8 mouse cellular contexts compared by ENCODE assay signal in genomic region chr3:52267652-52268486, GRCm38 (mm10). TPM values are rescaled to one million over a fixed set of nuclear protein-coding genes. Genes with fewer than 3 reads are reported as not detected.
DNase-seq lines count a peak whose midpoint lies in the region; ATAC-seq and TF ChIP-seq lines count a peak whose summit lies in the region.

TSS of gene Foxo1 (plus strand) at chr3:52268336.

- H3K4me2 ChIP-seq in lung, postnatal 0 days (replicated peaks; ENCODE audit: low read depth, low read length) = peak within 1 kb of the TSS; percentile 96

- under 1% methylated on average over 85 of the region's 85 CpGs for whole genome bisulfite sequencing in cerebellum, adult 2 months
- under 1% methylated on average over 78 of the region's 85 CpGs for WGBS in lung, postnatal 0 days

- H3K27ac ChIP-seq in cerebellum, adult 2 months (ENCODE audit: insufficient read depth, low read length) = peak within 1 kb of the TSS; percentile 57
- peak within 1 kb of the TSS; percentile 94 for H3K27ac ChIP-seq in lung, postnatal 0 days (ENCODE audit: low read length)

- peak; percentile 56 for TF ChIP-seq POLR2A in cerebellum, adult 2 months (IDR thresholded peaks at IDR 0.05; ENCODE audit: borderline replicate concordance, insufficient read depth, low read length)

- H3K4me1 ChIP-seq in cerebellum, adult 2 months (ENCODE audit: control insufficient read depth, insufficient read depth, low read length) = no peaks in the 10 kb centered on the region
- no peaks in the 10 kb centered on the region for H3K4me1 ChIP-seq in lung, postnatal 0 days (ENCODE audit: insufficient read depth, low read depth, low read length)

- H3K9me3 ChIP-seq in lung, postnatal 0 days (ENCODE audit: low read length) = no peaks in the 10 kb centered on the region

- H3K36me3 ChIP-seq in lung, postnatal 0 days (ENCODE audit: insufficient read depth, low read length) = no peaks in the 10 kb centered on the region

- ATAC-seq in lung, postnatal 0 days = peak; percentile 95

- TF ChIP-seq CTCF in cerebellum, adult 2 months (IDR thresholded peaks at IDR 0.05; ENCODE audit: borderline replicate concordance, insufficient read depth, low read depth, low read length) = no peak
- TF ChIP-seq CTCF in lung, postnatal 0 days (IDR thresholded peaks at IDR 0.05) = no peak

- TF ChIP-seq EP300 in lung, postnatal 0 days (IDR thresholded peaks at IDR 0.05) = no peak

- no peaks in the 10 kb centered on the region for H3K27me3 ChIP-seq in cerebellum, adult 2 months (ENCODE audit: control insufficient read depth, insufficient read depth, low read length)
- no peaks in the 10 kb centered on the region for H3K27me3 ChIP-seq in lung, postnatal 0 days (replicated peaks; ENCODE audit: insufficient read depth, low read length)

- peak within 1 kb of the TSS; percentile 91 for H3K4me3 ChIP-seq in cerebellum, adult 2 months (replicated peaks; ENCODE audit: insufficient read depth, low read depth, low read length)
- H3K4me3 ChIP-seq in lung, postnatal 0 days (ENCODE audit: low read depth, low read length) = peak within 1 kb of the TSS; percentile 87

- peak within 1 kb of the TSS; percentile 78 for H3K9ac ChIP-seq in lung, postnatal 0 days (replicated peaks; ENCODE audit: low read depth)

- peak; percentile 67 for DNase-seq in MEL-GATA-1-ER (ENCODE audit: extremely low read depth, low read depth)
- DNase-seq in cerebellum, adult 2 months = peak; percentile 88 to 92
- peak; percentile 90 for DNase-seq in forelimb bud, embryonic 11.5 days (ENCODE audit: low read depth, low spot score)
- DNase-seq in heart, postnatal 4 days = peak; percentile 96
- peak; percentile 92 to 94 for DNase-seq in layer of hippocampus, postnatal 10 days (ENCODE audit: low spot score in 2 of 2)
- DNase-seq in lung, postnatal 0 days (ENCODE audit: low spot score) = peak; percentile 87
- peak; percentile 94 for DNase-seq in ovary, postnatal 14 days (ENCODE audit: low spot score)
- peak; percentile 88 to 96 for DNase-seq in thymus, postnatal 10 days (ENCODE audit: low spot score in 2 of 2)

RNA-seq across cellular contexts. Expression of gene Foxo1, which starts in this region (rescaled TPM):
- polyA plus RNA-seq in cerebellum, adult 2 months (2012; rRNA removed) = 5.4 and 6.7 TPM in 2 replicates
- total RNA-seq in heart, postnatal 4 days (2021) = 10 to 100 TPM; 13.2 to 13.5 TPM
- 10 to 100 TPM; 20.6 to 24.5 TPM for total RNA-seq in layer of hippocampus, postnatal 10 days (2021)
- 6.8 and 7.6 TPM in 2 replicates for polyA plus RNA-seq in lung, postnatal 0 days (2015; fragmentation: Nextera tagmentation; extraction: Ambion mirVana)

Comparison
In these comparisons a context has a peak if more than half of its experiments do, and no peak if none do; other contexts are left out.
1. Peak in every context shown above with its lines: DNase-seq, ATAC-seq, H3K4me3 ChIP-seq and H3K27ac ChIP-seq.